In the genomic region with DNA sequence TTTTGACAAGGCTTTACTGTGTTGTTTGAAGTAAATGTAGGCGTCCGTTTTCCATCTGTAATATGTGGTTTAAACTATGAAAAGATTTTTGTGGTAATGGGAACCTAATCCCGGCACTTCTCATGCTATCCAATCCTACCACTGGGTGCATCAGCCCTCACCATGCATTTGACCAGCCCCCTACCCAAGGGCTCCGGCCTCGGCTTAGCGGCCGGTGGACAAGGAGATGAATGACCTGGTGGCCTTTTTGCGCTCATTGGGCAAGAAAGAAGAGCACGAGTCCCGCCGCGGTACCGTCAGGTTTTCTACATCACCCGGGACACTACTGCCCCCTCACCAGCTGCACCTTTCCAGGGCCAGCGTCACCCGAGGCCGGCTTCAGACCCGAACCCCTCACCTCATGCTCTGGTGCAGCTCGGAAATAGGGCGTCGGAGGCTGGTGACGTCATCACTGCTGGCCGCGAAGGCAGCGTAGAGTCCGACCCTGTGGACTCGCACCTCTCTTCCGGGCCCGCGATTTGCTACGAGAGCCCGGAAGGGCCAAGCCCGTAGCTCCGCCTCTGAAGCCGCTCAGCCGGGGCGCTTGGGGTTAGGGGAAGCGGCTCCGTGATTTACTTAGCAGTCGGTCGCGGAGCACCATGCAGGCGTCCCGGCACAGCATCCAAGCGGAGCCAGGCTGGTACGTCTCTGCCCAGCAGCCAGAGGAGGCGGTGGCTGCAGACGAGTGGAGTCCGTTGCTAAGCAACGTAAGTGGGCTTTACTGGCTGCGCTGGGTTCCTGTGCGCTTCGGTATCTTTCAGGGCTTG, we compare ENCODE assay signal across 8 mouse cellular contexts. TPM values are rescaled to one million over a fixed set of nuclear protein-coding genes. Genes with fewer than 3 reads are reported as not detected.
DNase-seq lines count a peak whose midpoint lies in the region; ATAC-seq and TF ChIP-seq lines count a peak whose summit lies in the region.

Gene Trmt5, minus strand, starts transcription at position 424 of the 806 bp plus-strand sequence.
Gene Slc38a6, plus strand, starts transcription at position 493 of the 806 bp plus-strand sequence.

- no peaks in the 10 kb centered on the region for H3K27me3 ChIP-seq in heart, embryonic 15.5 days
- no peaks in the 10 kb centered on the region for H3K27me3 ChIP-seq in liver, embryonic 14.5 days (ENCODE audit: control insufficient read depth, insufficient read depth, low read length)
- H3K27me3 ChIP-seq in neural tube, embryonic 11.5 days (ENCODE audit: control insufficient read depth, insufficient read depth, low read length) = no peaks in the 10 kb centered on the region
- no peaks in the 10 kb centered on the region for H3K27me3 ChIP-seq in stomach, postnatal 0 days (ENCODE audit: control insufficient read depth, insufficient read depth, low read length)

- no peaks in the 10 kb centered on the region for H3K9me3 ChIP-seq in heart, embryonic 15.5 days (replicated peaks)
- H3K9me3 ChIP-seq in liver, embryonic 14.5 days (ENCODE audit: control insufficient read depth, low read length) = no peaks in the 10 kb centered on the region
- H3K9me3 ChIP-seq in neural tube, embryonic 11.5 days (ENCODE audit: control insufficient read depth, low read length) = no peaks in the 10 kb centered on the region
- no peaks in the 10 kb centered on the region for H3K9me3 ChIP-seq in stomach, postnatal 0 days (ENCODE audit: control insufficient read depth, low read length)

- peak; percentile 94 for ATAC-seq in heart, embryonic 15.5 days (replicated peaks; ENCODE audit: insufficient number of reproducible peaks, insufficient read depth, low FRiP score, low read depth)
- ATAC-seq in liver, embryonic 14.5 days (ENCODE audit: insufficient read depth) = peak; percentile 97
- ATAC-seq in neural tube, embryonic 11.5 days (ENCODE audit: insufficient read depth, low FRiP score, low TSS enrichment) = peak; percentile 95
- peak; percentile 98 for ATAC-seq in stomach, postnatal 0 days (ENCODE audit: low FRiP score, low TSS enrichment)

- TF ChIP-seq EP300 in liver, embryonic 14.5 days (IDR thresholded peaks at IDR 0.05; ENCODE audit: low read depth) = no peak
- no peak for TF ChIP-seq EP300 in stomach, postnatal 0 days (optimal IDR thresholded peaks at IDR 0.05)

- H3K9ac ChIP-seq in heart, embryonic 15.5 days = peak within 1 kb of the TSS; percentile 80
- peak within 1 kb of the TSS; percentile 88 for H3K9ac ChIP-seq in liver, embryonic 14.5 days (replicated peaks)
- peak within 1 kb of the TSS; percentile 79 for H3K9ac ChIP-seq in neural tube, embryonic 11.5 days (ENCODE audit: low read length)
- peak within 1 kb of the TSS; percentile 84 for H3K9ac ChIP-seq in stomach, postnatal 0 days (ENCODE audit: low read length)

- peaks cover 10% of the 10 kb centered on the region for H3K36me3 ChIP-seq in heart, embryonic 15.5 days
- H3K36me3 ChIP-seq in liver, embryonic 14.5 days (replicated peaks; ENCODE audit: control insufficient read depth, insufficient read depth, low read depth) = 0 out of 2 replicates have a peak, but pooled peaks cover 2% of the 10 kb centered on the region
- H3K36me3 ChIP-seq in neural tube, embryonic 11.5 days (ENCODE audit: control insufficient read depth, insufficient read depth, low read length) = peaks cover 3% of the 10 kb centered on the region; the same call in 1 of the 2 replicates
- no peaks in the 10 kb centered on the region for H3K36me3 ChIP-seq in stomach, postnatal 0 days (ENCODE audit: control insufficient read depth, insufficient read depth, low read length)

- H3K4me1 ChIP-seq in brown adipose tissue, adult 24 weeks (ENCODE audit: control insufficient read depth, insufficient read depth, insufficient read length, low read length) = 0 out of 2 replicates have a peak, but pooled peaks cover 10% of the 10 kb centered on the region
- peaks cover 34% of the 10 kb centered on the region for H3K4me1 ChIP-seq in heart, embryonic 15.5 days (replicated peaks)
- peaks cover 0 to 17% of the 10 kb centered on the region in 2 experiments; a peak in 2 of 4 replicates for H3K4me1 ChIP-seq in liver, embryonic 14.5 days (replicated peaks; ENCODE audit: control insufficient read depth in 2 of 2, insufficient read depth in 2 of 2, low read length in 1 of 2)
- H3K4me1 ChIP-seq in neural tube, embryonic 11.5 days (ENCODE audit: control insufficient read depth, insufficient read depth, low read length) = peaks cover 10% of the 10 kb centered on the region
- H3K4me1 ChIP-seq in stomach, postnatal 0 days (replicated peaks; ENCODE audit: control insufficient read depth, insufficient read depth) = 0 out of 2 replicates have a peak, but pooled peaks cover 2% of the 10 kb centered on the region

- DNase-seq in CD4-positive, CD25-positive, alpha-beta regulatory T cell, adult 2 months (ENCODE audit: low read depth, low spot score) = peak; percentile 94
- DNase-seq in fibroblast of lung, adult 2 months (ENCODE audit: low read depth) = peak; percentile 78
- peak; percentile 94 to 97 for DNase-seq in kidney, postnatal 25 days
- DNase-seq in liver, embryonic 14.5 days (ENCODE audit: low read depth in 3 of 3, low spot score in 3 of 3) = peak; percentile 78 to 82 (median 82)
- peak; percentile 96 for DNase-seq in neural tube, embryonic 11.5 days (ENCODE audit: low spot score)
- DNase-seq in stomach, postnatal 0 days (ENCODE audit: low spot score) = peak; percentile 94

- H3K4me3 ChIP-seq in brown adipose tissue, adult 24 weeks (ENCODE audit: insufficient read depth, low read depth, low read length) = peak within 1 kb of the TSS; percentile 81
- H3K4me3 ChIP-seq in heart, embryonic 15.5 days = peak within 1 kb of the TSS; percentile 74
- H3K4me3 ChIP-seq in liver, embryonic 14.5 days (ENCODE audit: insufficient read depth in 1 of 2, low read depth in 2 of 2, low read length in 2 of 2) = peak within 1 kb of the TSS; percentile 82 to 83
- H3K4me3 ChIP-seq in neural tube, embryonic 11.5 days (ENCODE audit: low read depth, low read length) = peak within 1 kb of the TSS; percentile 66
- peak within 1 kb of the TSS; percentile 84 for H3K4me3 ChIP-seq in stomach, postnatal 0 days (ENCODE audit: low read depth, low read length)

- TF ChIP-seq CTCF in liver, embryonic 14.5 days (IDR thresholded peaks at IDR 0.05; ENCODE audit: low read depth) = no peak
- TF ChIP-seq CTCF in stomach, postnatal 0 days (IDR thresholded peaks at IDR 0.05; ENCODE audit: low read depth) = 0 out of 2 replicates have a peak, but pooled peaks have one; percentile 6

- WGBS in heart, embryonic 15.5 days = under 1% methylated on average over 53 of the region's 53 CpGs
- WGBS in liver, embryonic 14.5 days (ENCODE audit: insufficient replicate concordance) = under 1% methylated on average over 53 of the region's 53 CpGs
- under 1% methylated on average over 53 of the region's 53 CpGs for WGBS in neural tube, embryonic 11.5 days
- WGBS in stomach, postnatal 0 days = under 1% methylated on average over 53 of the region's 53 CpGs

- peak within 1 kb of the TSS; percentile 77 for H3K4me2 ChIP-seq in heart, embryonic 15.5 days
- H3K4me2 ChIP-seq in liver, embryonic 14.5 days (ENCODE audit: low read depth) = peak within 1 kb of the TSS; percentile 84
- H3K4me2 ChIP-seq in neural tube, embryonic 11.5 days (ENCODE audit: low read depth) = peak within 1 kb of the TSS; percentile 67
- peak within 1 kb of the TSS; percentile 88 for H3K4me2 ChIP-seq in stomach, postnatal 0 days (replicated peaks; ENCODE audit: low read depth)

- peak within 1 kb of the TSS; percentile 78 for H3K27ac ChIP-seq in brown adipose tissue, adult 24 weeks (replicated peaks; ENCODE audit: low read depth, low read length)
- peak within 1 kb of the TSS; percentile 86 for H3K27ac ChIP-seq in heart, embryonic 15.5 days
- no peak within 1 kb of the TSS; the same call in 1 of the 2 replicates for H3K27ac ChIP-seq in liver, embryonic 14.5 days
- peak within 1 kb of the TSS; percentile 76 for H3K27ac ChIP-seq in neural tube, embryonic 11.5 days (ENCODE audit: low read depth, low read length)
- H3K27ac ChIP-seq in stomach, postnatal 0 days (replicated peaks) = peak within 1 kb of the TSS; percentile 81

RNA-seq across cellular contexts. Expression of gene Trmt5, which starts in this region (rescaled TPM):
- 17.9 and 18.3 TPM in 2 replicates for polyA plus RNA-seq in brown adipose tissue, adult 24 weeks (2012; ENCODE audit: insufficient read depth, insufficient read length, missing spikeins)
- polyA plus RNA-seq in heart, embryonic 15.5 days (2015; fragmentation: Nextera tagmentation; extraction: Ambion mirVana) = 12.4 and 13.5 TPM in 2 replicates
- 4.0 and 5.9 TPM in 2 replicates for polyA plus RNA-seq in liver, embryonic 14.5 days (2012; rRNA removed)
- 7.1 and 8.6 TPM in 2 replicates for polyA plus RNA-seq in liver, embryonic 14.5 days (2014; fragmentation: Nextera tagmentation; extraction: Ambion mirVana)
- 19.0 and 21.1 TPM in 2 replicates for polyA plus RNA-seq in neural tube, embryonic 11.5 days (2014; fragmentation: Nextera tagmentation; extraction: Ambion mirVana)
- polyA plus RNA-seq in stomach, postnatal 0 days (2015; fragmentation: Nextera tagmentation; extraction: Ambion mirVana) = 7.3 and 7.5 TPM in 2 replicates

RNA-seq across cellular contexts. Expression of gene Slc38a6, which starts in this region (rescaled TPM):
- 4.0 and 7.7 TPM in 2 replicates for polyA plus RNA-seq in brown adipose tissue, adult 24 weeks (2012; ENCODE audit: insufficient read depth, insufficient read length, missing spikeins)
- 4.9 and 5.3 TPM in 2 replicates for polyA plus RNA-seq in heart, embryonic 15.5 days (2015; fragmentation: Nextera tagmentation; extraction: Ambion mirVana)
- polyA plus RNA-seq in liver, embryonic 14.5 days (2012; rRNA removed) = 2.1 and 2.4 TPM in 2 replicates
- 1.1 and 2.1 TPM in 2 replicates for polyA plus RNA-seq in liver, embryonic 14.5 days (2014; fragmentation: Nextera tagmentation; extraction: Ambion mirVana)
- 8.3 and 11.6 TPM in 2 replicates for polyA plus RNA-seq in neural tube, embryonic 11.5 days (2014; fragmentation: Nextera tagmentation; extraction: Ambion mirVana)
- polyA plus RNA-seq in stomach, postnatal 0 days (2015; fragmentation: Nextera tagmentation; extraction: Ambion mirVana) = 2.8 and 3.1 TPM in 2 replicates
